Mouse (Mus musculus) CD4-positive, CD25-positive, alpha-beta regulatory T cell, adult 9 weeks (primary cell): Measurements from ENCODE around the gene Nop56. TPM values are rescaled to one million over a fixed set of nuclear protein-coding genes. Genes with fewer than 3 reads are reported as not detected.

Experiments
- polyA plus RNA-seq: library from polyadenylated mRNA; unstranded; fragments of 100-300 nt; shearing (Covaris generic); gene quantifications from one replicate; pipeline ENCODE4 v1.2.1, GENCODE M21; 2017

The Nop56 gene
- 348 TPM for polyA plus RNA-seq

GRCm38 (mm10) chr2:130274149-130274861 lies at the start of gene Nop56:
Nop56 (plus strand) TSS chr2:130274430.

DNA sequence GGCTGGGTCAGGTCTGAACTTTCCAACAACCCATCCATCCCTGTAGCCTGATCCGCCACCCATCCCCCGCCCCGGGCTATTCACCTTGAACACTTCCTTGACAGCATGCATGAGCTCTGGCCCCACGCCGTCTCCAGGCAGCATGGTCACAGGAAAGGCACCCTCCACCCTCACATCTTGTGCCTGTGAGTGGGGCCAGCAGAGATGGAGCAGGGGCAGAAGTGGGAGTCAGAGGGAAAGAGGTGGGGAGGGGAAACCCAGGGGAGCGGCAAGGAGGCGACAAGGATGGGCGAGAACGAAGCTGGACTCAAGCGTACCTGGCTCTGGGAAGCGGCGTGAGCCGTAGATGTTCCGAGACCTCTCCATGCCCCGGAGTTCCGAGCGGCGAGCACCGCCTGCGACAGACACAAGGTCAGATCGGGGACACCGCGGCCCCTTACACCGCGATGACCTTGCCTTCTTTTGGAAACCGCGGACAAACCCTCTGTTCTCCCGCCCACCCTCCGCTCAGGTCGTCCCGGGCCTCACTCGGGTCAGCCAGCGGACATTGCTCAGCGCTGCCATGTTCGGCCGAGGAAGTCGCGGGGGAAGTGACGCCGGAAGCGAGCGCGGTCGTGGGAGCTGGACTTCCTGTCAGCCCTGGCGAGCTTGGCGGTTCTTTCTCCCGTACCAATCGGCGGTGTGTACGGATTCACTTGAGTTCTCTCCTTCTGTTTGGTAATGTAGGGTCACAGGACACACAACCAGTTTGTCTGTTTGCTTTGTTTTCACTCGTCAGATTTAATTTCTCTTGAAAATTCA lies 9.8 kb downstream of the Nop56 start, which contains the start of gene Idh3b:
Gene Idh3b (minus strand): TSS at position 694 of the 801 bp plus-strand sequence.

GRCm38 (mm10) chr2:130294936-130295277 lies 20.7 kb downstream of the Nop56 start, which contains the start of gene Ebf4:
Ebf4 (plus strand) TSS chr2:130295169.

Other genes starting within 250 kb of the Nop56 start
- gene Tgm6, start 162.0 kb upstream of the Nop56 start, polyA plus RNA-seq, result not detected
- gene Snrpb, start 95.0 kb upstream of the Nop56 start, polyA plus RNA-seq, result 475 TPM
- gene Tmc2, start 79.2 kb upstream of the Nop56 start, polyA plus RNA-seq, result not detected
- 188 TPM for gene Idh3b, start 10.1 kb downstream of the Nop56 start, polyA plus RNA-seq
- gene Ebf4, start 20.7 kb downstream of the Nop56 start, polyA plus RNA-seq, result not detected
- gene Cpxm1, start 123.1 kb downstream of the Nop56 start, polyA plus RNA-seq, result 0.29 TPM
- gene Gm28372, start 130.8 kb downstream of the Nop56 start, polyA plus RNA-seq, result not detected
- not detected for gene 1700020A23Rik, start 130.8 kb downstream of the Nop56 start, polyA plus RNA-seq
- gene Tmem239, start 132.0 kb downstream of the Nop56 start, polyA plus RNA-seq, result not detected
- 314 TPM for gene Vps16, start 149.9 kb downstream of the Nop56 start, polyA plus RNA-seq
- 20.1 TPM for gene Pced1a, start 150.3 kb downstream of the Nop56 start, polyA plus RNA-seq
- 42.0 TPM for gene Ptpra, start 175.8 kb downstream of the Nop56 start, polyA plus RNA-seq